Mouse (Mus musculus): ENCODE measurements around the gene Sec16b.

DNA sequence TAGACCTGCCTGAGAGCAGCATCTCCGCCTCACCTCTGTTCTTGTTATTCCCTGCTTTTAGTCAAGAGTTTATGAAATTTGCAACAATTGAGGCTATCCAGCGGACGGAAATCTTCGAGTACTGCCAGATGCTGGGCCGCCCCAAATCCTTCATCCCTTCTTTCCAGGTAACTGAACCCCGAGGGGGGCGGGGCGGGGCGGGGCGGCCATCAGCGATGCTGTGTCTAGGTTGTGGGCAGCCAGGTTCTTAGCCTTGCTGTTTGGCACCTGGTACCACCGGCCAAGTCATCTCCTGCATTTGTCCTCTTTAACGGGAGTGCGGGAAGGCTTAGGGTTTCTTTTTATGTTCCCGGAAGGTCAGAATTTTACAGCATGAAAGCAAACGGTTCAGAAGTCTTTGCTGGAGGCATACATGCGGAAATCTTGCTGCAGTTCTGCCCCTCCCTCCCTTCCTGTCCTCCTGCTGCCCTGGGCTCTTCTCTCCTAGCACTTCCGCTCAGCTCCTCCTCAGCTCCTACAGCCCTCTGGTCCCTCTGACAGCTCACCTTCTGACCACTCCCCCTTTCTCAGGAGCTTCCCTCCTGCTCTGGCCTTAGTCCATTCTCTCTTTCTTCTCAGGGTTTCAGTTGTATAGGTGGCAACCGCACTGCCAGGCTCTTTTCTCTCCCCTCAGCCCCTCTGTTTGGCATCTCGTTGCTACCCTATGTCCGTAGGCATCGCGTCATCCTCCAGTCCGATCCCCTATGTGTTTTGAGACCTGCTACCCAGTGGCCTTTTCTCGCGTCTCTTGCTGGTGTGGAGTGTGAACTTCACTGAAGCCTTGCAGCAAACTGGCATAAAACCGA, 48.4 kb downstream of the Sec16b start:
- TF ChIP-seq CTCF (IDR thresholded peaks at IDR 0.05; ENCODE audit: low read depth, low read length) (no peak), POLR2A (IDR thresholded peaks at IDR 0.05; ENCODE audit: insufficient read depth, low read length) (no peak)

All from ES-Bruce4 (cell line).